Mouse (Mus musculus): ENCODE data around the gene Scg5. TPM values are rescaled to one million over a fixed set of nuclear protein-coding genes. Genes with fewer than 3 reads are reported as not detected.

Gene Scg5
- polyA plus RNA-seq (2012; rRNA removed; ENCODE audit: low replicate concordance), result 0.10 and 0.68 TPM in 2 replicates

GRCm38 (mm10) chr2:113828943-113829882 is at the start of gene Scg5:
Scg5 (minus strand) TSS chr2:113829121.

GRCm38 (mm10) chr2:113848245-113849121 is 19.6 kb upstream of the Scg5 start, which contains the start of gene Arhgap11a:
Arhgap11a (minus strand) TSS chr2:113848661.

GRCm38 (mm10) chr2:113758311-113759161 is 70.4 kb downstream of the Scg5 start, which contains the start of gene Grem1:
Grem1 (minus strand) TSS chr2:113758646.

Other genes starting within 250 kb of the Scg5 start
- gene Grem1, start 70.5 kb downstream of the Scg5 start, polyA plus RNA-seq (2012; rRNA removed; ENCODE audit: low replicate concordance), result 0.04 TPM in 1 of 2 replicates, not detected in the other
- 0.87 and 1.9 TPM in 2 replicates for gene Arhgap11a, start 19.5 kb upstream of the Scg5 start, polyA plus RNA-seq (2012; rRNA removed; ENCODE audit: low replicate concordance)
- not detected in 2 replicates for gene Gjd2, start 184.5 kb upstream of the Scg5 start, polyA plus RNA-seq (2012; rRNA removed; ENCODE audit: low replicate concordance)
- gene Actc1, start 224.4 kb upstream of the Scg5 start, polyA plus RNA-seq (2012; rRNA removed; ENCODE audit: low replicate concordance), result 2.1 and 2.3 TPM in 2 replicates

Measured in subcutaneous adipose tissue, adult 2 months (tissue).